Mouse (Mus musculus): ENCODE results near the gene Maob. TPM values are rescaled to one million over a fixed set of nuclear protein-coding genes. Genes with fewer than 3 reads are reported as not detected.

The Maob gene
- polyA plus RNA-seq (2015; fragmentation: Nextera tagmentation; extraction: Ambion mirVana): 1.6 and 1.7 TPM in 2 replicates

DNA sequence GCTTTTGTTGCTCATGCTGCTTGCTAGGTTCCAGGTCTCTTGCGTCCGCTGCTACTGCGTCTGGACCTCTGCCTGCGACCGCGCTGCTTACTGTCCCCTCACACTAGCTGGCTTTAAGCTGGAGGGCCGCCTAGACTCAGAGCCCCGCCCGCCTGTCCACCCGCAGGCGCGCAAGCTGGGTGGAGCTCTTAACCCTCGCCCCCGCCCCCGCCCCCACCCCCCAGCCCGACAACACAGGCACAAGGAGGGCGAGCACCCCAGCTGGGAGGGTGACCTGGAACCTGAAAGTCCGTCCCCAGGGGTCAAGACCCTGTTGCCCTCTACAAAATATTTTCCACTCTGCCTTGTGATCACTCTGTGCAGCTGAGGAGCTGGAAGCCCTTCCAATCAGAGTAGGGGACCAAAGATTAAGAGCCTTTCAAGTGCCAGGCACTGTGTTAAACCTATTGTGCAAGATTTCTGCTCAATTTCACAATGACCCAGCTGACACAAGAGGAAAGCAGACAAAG, at the start of gene Maob:
TSS of gene Maob (minus strand) at position 106 of the 509 bp plus-strand sequence.
- Histone ChIP-seq H3K4me2 (peak within 1 kb of the TSS; percentile 52), H3K9me3 (replicated peaks) (no peaks in the 10 kb centered on the region), H3K9ac (no peak within 1 kb of the TSS), H3K36me3 (ENCODE audit: poor library complexity, severe bottlenecking) (no peaks in the 10 kb centered on the region), H3K27me3 (no peaks in the 10 kb centered on the region), H3K4me3 (peak within 1 kb of the TSS; percentile 25), H3K27ac (no peak within 1 kb of the TSS), H3K4me1 (no peaks in the 10 kb centered on the region)
- peak; percentile 55; the same call in 1 of the 2 replicates for ATAC-seq
- 35% methylated on average over 12 of the region's 18 CpGs for WGBS

- Histone ChIP-seq H3K9me3 (replicated peaks) (no peaks in the 10 kb centered on the region), H3K27ac (no peak overlapping the region), H3K9ac (no peak overlapping the region), H3K4me3 (no peak overlapping the region), H3K36me3 (ENCODE audit: poor library complexity, severe bottlenecking) (no peaks in the 10 kb centered on the region), H3K27me3 (no peaks in the 10 kb centered on the region), H3K4me1 (no peaks in the 10 kb centered on the region), H3K4me2 (no peak overlapping the region)
- no peak for ATAC-seq
Measured at GRCm38 (mm10) chrX:16860244-16860643, 43.1 kb upstream of the Maob start.

GRCm38 (mm10) chrX:16846034-16846433, 28.9 kb upstream of the Maob start:
- Histone ChIP-seq H3K4me3 (no peak overlapping the region), H3K4me2 (no peak overlapping the region), H3K9me3 (replicated peaks) (no peaks in the 10 kb centered on the region), H3K27me3 (no peaks in the 10 kb centered on the region), H3K36me3 (ENCODE audit: poor library complexity, severe bottlenecking) (no peaks in the 10 kb centered on the region), H3K4me1 (no peaks in the 10 kb centered on the region), H3K27ac (no peak overlapping the region), H3K9ac (no peak overlapping the region)
- WGBS: 97% methylated on average over 2 of the region's 2 CpGs
- no peak for ATAC-seq

GRCm38 (mm10) chrX:16841443-16841842, 24.3 kb upstream of the Maob start:
- Histone ChIP-seq H3K9ac (no peak overlapping the region), H3K27me3 (no peaks in the 10 kb centered on the region), H3K4me1 (no peaks in the 10 kb centered on the region), H3K4me3 (no peak overlapping the region), H3K9me3 (replicated peaks) (no peaks in the 10 kb centered on the region), H3K36me3 (ENCODE audit: poor library complexity, severe bottlenecking) (no peaks in the 10 kb centered on the region), H3K27ac (no peak overlapping the region), H3K4me2 (no peak overlapping the region)
- WGBS: 84% methylated on average over 2 of the region's 2 CpGs
- no peak for ATAC-seq

- Histone ChIP-seq H3K9me3 (replicated peaks) (no peaks in the 10 kb centered on the region), H3K4me3 (no peak overlapping the region), H3K36me3 (ENCODE audit: poor library complexity, severe bottlenecking) (no peaks in the 10 kb centered on the region), H3K4me2 (no peak overlapping the region), H3K27me3 (no peaks in the 10 kb centered on the region), H3K27ac (no peak overlapping the region), H3K9ac (no peak overlapping the region), H3K4me1 (no peaks in the 10 kb centered on the region)
- ATAC-seq: no peak
- 90% methylated on average over 1 of the region's 1 CpGs for WGBS
Measured at GRCm38 (mm10) chrX:16837293-16837692, 20.1 kb upstream of the Maob start.

DNA sequence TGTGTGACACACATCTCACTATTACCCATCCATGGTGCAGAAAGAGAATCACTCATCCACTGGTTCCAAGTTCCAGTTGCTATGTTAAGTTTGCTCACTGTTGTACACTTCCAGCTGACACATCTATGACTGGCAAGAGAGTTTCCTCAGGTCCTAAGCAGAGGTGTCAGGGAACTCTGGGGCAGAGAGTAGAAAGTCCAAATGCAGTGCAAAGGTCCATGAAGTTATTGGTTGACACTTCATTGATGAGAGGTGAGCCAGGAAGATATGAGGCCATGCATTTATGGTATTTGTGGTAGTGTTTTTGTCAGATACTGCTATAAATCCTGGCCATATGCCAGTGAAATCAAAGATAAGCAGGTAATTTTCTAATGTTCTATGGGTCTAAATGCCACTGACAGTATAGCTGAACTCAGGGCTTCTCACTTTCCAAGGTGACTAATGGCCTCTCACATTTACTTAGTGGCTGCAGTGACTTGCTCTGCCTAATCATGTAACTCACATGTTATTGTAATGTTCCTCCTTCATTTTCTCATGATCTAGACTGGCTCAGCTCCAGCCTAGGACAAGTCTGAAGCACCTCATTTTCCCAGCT, 19.4 kb upstream of the Maob start:
- Histone ChIP-seq H3K4me2 (no peak overlapping the region), H3K9me3 (replicated peaks) (no peaks in the 10 kb centered on the region)
- ATAC-seq: no peak

GRCm38 (mm10) chrX:16826028-16826427, 8.9 kb upstream of the Maob start:
- no peak overlapping the region for H3K4me2 ChIP-seq
- H3K36me3 ChIP-seq (ENCODE audit: poor library complexity, severe bottlenecking): no peaks in the 10 kb centered on the region
- no peaks in the 10 kb centered on the region for H3K4me1 ChIP-seq
- ATAC-seq: no peak
- H3K27ac ChIP-seq: no peak overlapping the region
- H3K9ac ChIP-seq: no peak overlapping the region
- no peaks in the 10 kb centered on the region for H3K9me3 ChIP-seq (replicated peaks)
- no peak overlapping the region for H3K4me3 ChIP-seq
- H3K27me3 ChIP-seq: no peaks in the 10 kb centered on the region
- WGBS: 90% methylated on average over 1 of the region's 1 CpGs

More for the DNA sequence above, 19.4 kb upstream of the Maob start:
- H3K27ac ChIP-seq: no peak overlapping the region
- H3K27me3 ChIP-seq: no peaks in the 10 kb centered on the region
- H3K36me3 ChIP-seq (ENCODE audit: poor library complexity, severe bottlenecking): no peaks in the 10 kb centered on the region
- no peak overlapping the region for H3K9ac ChIP-seq
- no peaks in the 10 kb centered on the region for H3K4me1 ChIP-seq
- H3K4me3 ChIP-seq: no peak overlapping the region

DNA sequence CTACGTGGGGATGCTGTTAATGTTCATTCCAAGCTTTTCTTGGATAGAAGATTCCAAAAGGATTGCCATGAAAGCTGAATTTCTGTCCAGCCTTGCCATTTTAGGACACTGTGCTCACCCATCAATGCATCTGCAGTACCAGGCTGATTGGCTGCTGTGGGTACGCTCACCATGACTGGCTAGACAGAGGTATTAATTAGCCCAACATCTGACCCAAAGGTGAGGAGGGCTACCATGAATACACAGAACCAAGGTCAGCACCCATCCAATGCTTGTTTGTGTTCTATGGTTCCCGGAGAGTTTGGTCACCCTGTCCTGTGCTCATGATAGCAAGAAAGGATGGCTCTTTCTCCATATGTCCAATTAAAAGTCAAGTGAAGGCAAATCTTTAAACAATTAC, 1.2 kb downstream of the Maob start:
- Histone ChIP-seq H3K4me3 (no peak overlapping the region), H3K36me3 (ENCODE audit: poor library complexity, severe bottlenecking) (no peaks in the 10 kb centered on the region), H3K9ac (no peak overlapping the region), H3K27ac (no peak overlapping the region), H3K9me3 (replicated peaks) (no peaks in the 10 kb centered on the region), H3K4me2 (no peak overlapping the region), H3K4me1 (no peaks in the 10 kb centered on the region), H3K27me3 (no peaks in the 10 kb centered on the region)
- 91% methylated on average over 3 of the region's 3 CpGs for WGBS
- ATAC-seq: no peak

- 77% methylated on average over 3 of the region's 3 CpGs for WGBS
- no peak overlapping the region for H3K4me3 ChIP-seq
Measured at GRCm38 (mm10) chrX:16812080-16812479, 5.1 kb downstream of the Maob start.

GRCm38 (mm10) chrX:16767453-16767852, 49.7 kb downstream of the Maob start:
- Histone ChIP-seq H3K4me1 (no peaks in the 10 kb centered on the region), H3K27me3 (no peaks in the 10 kb centered on the region), H3K36me3 (ENCODE audit: poor library complexity, severe bottlenecking) (no peaks in the 10 kb centered on the region), H3K9ac (no peak overlapping the region), H3K4me3 (no peak overlapping the region), H3K4me2 (no peak overlapping the region), H3K27ac (no peak overlapping the region), H3K9me3 (replicated peaks) (no peaks in the 10 kb centered on the region)
- WGBS: 42% methylated on average over 1 of the region's 1 CpGs
- no peak for ATAC-seq

More at GRCm38 (mm10) chrX:16812080-16812479, 5.1 kb downstream of the Maob start:
- Histone ChIP-seq H3K36me3 (ENCODE audit: poor library complexity, severe bottlenecking) (no peaks in the 10 kb centered on the region), H3K9ac (no peak overlapping the region), H3K27ac (no peak overlapping the region), H3K27me3 (no peaks in the 10 kb centered on the region), H3K4me1 (no peaks in the 10 kb centered on the region), H3K4me2 (no peak overlapping the region), H3K9me3 (replicated peaks) (no peaks in the 10 kb centered on the region)
- no peak for ATAC-seq

DNA sequence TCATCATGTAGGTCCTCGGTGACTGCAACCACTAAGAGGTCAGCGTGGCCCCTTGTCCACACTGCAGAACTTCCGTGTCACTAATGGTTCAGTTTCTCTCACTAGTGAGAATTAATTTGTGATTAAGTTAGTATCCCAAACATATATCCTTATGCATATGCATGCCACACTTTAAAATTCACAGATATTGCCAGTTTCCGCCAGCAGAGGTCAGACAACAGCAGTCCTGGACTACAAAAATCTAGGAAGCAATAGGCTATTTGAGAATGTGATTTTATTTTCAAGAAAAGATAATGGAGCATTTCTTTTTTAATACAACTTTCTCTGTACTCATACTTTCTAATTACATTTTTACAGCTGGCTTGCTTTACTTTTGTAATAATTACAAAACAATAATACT, 51.0 kb downstream of the Maob start:
- H3K9me3 ChIP-seq (replicated peaks): no peaks in the 10 kb centered on the region
- no peak overlapping the region for H3K9ac ChIP-seq
- ATAC-seq: 0 out of 2 replicates have a peak, but pooled peaks have one; percentile 27
- no peak overlapping the region for H3K27ac ChIP-seq
- no peak overlapping the region for H3K4me2 ChIP-seq
- no peak overlapping the region for H3K4me3 ChIP-seq
- H3K27me3 ChIP-seq: no peaks in the 10 kb centered on the region
- H3K4me1 ChIP-seq: no peaks in the 10 kb centered on the region
- 71% methylated on average over 4 of the region's 4 CpGs for WGBS
- H3K36me3 ChIP-seq (ENCODE audit: poor library complexity, severe bottlenecking): no peaks in the 10 kb centered on the region

GRCm38 (mm10) chrX:16761430-16761829, 55.7 kb downstream of the Maob start:
- Histone ChIP-seq H3K27me3 (no peaks in the 10 kb centered on the region), H3K4me1 (no peaks in the 10 kb centered on the region), H3K9me3 (replicated peaks) (no peaks in the 10 kb centered on the region), H3K4me3 (no peak overlapping the region), H3K36me3 (ENCODE audit: poor library complexity, severe bottlenecking) (no peaks in the 10 kb centered on the region), H3K9ac (no peak overlapping the region), H3K27ac (no peak overlapping the region), H3K4me2 (no peak overlapping the region)
- ATAC-seq: no peak
- 65% methylated on average over 3 of the region's 3 CpGs for WGBS

DNA sequence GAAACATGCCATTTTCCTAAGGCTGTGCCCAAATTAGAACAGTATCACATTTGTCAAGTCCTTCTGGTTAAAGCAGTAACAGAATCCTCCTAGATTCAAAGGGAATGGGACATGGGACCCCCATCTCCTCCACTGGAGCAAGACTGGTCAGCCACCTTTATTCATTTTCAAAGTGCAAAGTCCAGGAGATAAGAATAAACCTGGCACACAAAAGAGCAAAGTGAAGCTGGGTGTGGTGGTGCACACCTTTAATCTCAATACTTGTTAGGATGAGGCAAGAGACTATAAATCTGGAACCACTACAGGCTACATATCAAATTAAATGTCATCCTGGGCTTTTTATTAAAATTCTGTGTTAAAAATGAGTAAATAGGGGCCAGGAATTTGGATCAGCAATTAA, 62.4 kb downstream of the Maob start:
- Histone ChIP-seq H3K27me3 (no peaks in the 10 kb centered on the region), H3K4me2 (no peak overlapping the region), H3K4me1 (no peaks in the 10 kb centered on the region), H3K27ac (no peak overlapping the region), H3K9me3 (replicated peaks) (no peaks in the 10 kb centered on the region), H3K36me3 (ENCODE audit: poor library complexity, severe bottlenecking) (no peaks in the 10 kb centered on the region), H3K9ac (no peak overlapping the region), H3K4me3 (no peak overlapping the region)
- no peak for ATAC-seq

All from forebrain, embryonic 13.5 days (tissue).